Mouse (Mus musculus): ENCODE measurements around the gene Map3k6.
A peak's percentile ranks its signal among the peaks of the same experiment; 100 is the strongest.

Gene Map3k6

DNA sequence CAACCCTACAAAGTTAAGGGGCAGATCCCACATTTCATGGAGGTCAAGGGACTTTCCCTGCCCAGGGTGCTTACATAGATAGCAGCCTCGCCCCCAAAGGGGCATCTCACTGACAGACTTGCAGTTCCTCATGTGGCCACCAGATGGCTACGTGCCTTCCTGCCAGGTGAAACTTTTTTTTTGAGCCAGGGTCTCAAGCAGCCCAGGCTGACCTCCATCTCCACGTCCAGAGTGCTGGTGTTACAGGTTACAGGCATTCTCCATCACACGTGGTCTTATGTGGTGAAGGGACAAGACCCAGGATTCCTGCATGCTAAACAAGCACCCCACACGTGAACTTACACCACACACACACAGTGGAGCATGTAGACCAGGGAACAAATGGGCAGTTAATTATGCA lies 23.0 kb upstream of the Map3k6 start:
- no peak for DNase-seq (ENCODE audit: low spot score)

DNA sequence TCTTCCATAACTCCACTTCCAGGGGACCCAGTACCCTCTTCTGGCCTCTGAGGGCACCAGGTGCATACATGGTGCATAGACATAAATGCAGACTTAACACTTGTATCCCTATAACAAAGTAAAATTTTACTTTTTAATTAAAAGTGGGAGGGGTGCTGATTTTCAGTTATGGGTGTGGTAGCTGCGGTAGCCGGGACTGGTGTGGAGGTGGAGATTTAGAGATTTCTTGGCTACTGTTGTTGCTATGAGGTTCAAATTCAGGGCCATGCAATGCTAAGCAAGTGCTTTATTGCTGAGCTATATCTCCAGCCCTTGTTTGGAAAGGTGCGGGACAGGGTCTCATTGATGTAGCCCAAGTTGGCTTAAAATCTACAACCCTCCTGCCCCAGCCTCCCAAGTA lies 21.9 kb upstream of the Map3k6 start:
- no peak for DNase-seq (ENCODE audit: low spot score)

DNA sequence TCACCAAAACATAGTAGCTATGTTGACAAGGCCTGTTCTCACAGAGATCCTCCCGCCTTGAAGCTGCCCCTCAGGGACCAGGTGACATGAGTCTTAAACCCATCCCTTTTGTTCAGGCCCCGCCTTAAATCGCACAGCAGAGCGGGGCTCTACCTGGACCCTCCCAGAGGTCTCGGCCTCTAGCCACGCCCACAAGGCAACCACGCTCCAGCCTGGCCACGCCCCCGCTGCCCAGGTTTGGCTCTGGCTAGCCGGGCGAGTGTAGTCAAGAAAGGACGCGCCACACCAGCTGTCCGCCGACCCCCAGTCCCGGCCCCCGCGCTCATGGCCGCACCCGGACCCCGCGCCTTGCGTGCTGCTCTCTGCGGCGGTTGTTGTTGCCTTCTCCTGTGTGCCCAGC lies 20.0 kb upstream of the Map3k6 start:
- no peak for DNase-seq (ENCODE audit: low spot score)

DNA sequence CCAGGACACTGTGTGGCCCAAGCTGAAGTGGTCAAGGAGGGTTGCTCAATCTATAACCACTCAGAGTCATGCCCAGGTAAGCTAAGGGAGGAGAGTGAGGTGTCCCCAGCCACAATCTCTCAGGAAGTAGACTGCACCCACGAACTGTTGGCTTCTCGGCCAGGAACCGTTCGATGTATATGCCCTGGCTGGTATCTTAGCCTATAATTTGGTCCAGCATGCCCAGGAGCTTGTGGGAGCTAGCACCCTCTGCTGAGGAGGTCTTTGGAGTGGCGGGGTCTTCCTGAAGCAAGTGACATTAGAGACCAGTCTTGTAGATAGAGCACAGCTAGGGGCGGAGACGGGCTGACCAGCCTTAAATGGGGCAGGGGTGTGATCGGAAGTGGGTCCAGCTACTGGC lies 18.9 kb upstream of the Map3k6 start:
- DNase-seq (ENCODE audit: low spot score) = no peak

DNA sequence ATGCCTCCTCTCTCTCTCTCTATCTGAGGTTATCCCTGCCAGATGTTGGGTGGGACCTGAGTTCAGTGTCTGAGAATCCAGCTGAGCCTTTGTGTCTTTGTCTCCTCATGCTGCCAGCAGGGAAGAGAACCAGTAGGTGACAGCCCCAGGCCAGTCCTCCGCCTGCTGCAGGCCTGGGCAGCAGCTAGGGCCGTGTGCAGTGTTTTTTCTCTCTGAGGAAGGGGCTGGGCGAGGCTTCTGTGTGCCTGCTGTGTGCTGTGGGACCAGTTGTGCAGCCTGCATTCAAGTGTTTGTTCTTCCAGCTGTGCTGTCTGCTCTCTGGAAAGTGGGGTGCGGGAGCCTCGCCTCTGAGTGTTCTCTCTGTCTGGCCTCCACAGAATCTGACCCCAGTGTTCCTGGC lies 16.7 kb upstream of the Map3k6 start:
- no peak for DNase-seq (ENCODE audit: low spot score)

DNA sequence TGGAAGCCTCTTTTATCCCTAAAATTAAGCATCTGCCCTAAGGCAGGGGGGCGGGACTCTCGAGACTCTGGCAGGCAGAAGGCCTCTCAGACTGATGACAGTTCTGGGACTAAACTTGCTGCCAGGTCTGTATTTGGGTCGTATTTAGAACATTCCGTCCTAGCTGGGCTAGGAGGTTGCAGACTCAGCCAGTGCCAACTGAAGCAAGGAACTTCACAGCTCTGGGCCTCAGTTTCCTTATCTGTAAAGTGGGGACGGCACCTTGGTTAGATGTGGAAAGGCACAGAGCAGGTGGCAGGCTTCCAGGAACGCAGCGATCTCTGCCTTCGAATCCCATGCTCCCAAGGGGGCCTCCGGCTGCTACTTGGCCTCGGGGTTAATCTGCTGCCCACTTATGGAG lies 14.5 kb upstream of the Map3k6 start:
- DNase-seq (ENCODE audit: low spot score) = no peak

DNA sequence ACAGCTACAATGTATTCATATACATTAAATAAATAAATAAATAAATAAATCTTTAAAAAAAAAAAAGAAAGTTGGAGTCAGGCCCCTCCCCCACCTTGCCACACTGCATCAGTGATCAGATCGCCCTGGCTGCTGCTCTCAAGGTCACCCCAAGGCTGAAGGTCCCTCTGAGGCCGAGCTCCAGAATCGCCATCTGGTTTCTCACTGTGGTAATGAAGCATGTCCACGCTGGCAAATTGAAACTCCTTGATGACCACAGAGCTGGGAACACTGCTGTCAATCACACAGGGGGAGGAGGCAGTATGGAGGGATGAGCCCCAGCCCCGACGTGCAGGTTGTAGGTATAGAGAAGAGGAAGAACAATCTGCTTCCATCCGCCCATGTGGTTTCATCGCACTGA lies 13.0 kb upstream of the Map3k6 start:
- no peak for DNase-seq (ENCODE audit: low spot score)

DNA sequence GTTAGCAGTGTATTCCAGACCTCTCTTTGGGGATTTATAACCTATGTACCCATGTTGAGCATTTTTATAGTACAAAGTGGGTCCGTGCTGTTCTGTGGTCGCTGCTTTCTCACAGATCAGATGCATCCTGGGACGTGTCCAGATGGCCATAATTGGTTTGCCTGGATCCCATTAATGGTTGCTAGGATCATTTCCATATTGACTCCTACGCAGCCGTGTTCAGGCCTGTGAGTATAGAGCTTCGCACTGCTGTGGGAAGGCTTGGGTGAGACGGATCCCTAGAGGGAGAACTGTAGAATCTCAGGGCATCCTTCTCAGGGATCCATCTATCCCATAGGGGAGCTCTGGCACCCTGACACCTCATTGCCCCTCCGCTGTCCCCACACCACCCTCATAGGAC lies 11.0 kb upstream of the Map3k6 start:
- no peak for DNase-seq (ENCODE audit: low spot score)

DNA sequence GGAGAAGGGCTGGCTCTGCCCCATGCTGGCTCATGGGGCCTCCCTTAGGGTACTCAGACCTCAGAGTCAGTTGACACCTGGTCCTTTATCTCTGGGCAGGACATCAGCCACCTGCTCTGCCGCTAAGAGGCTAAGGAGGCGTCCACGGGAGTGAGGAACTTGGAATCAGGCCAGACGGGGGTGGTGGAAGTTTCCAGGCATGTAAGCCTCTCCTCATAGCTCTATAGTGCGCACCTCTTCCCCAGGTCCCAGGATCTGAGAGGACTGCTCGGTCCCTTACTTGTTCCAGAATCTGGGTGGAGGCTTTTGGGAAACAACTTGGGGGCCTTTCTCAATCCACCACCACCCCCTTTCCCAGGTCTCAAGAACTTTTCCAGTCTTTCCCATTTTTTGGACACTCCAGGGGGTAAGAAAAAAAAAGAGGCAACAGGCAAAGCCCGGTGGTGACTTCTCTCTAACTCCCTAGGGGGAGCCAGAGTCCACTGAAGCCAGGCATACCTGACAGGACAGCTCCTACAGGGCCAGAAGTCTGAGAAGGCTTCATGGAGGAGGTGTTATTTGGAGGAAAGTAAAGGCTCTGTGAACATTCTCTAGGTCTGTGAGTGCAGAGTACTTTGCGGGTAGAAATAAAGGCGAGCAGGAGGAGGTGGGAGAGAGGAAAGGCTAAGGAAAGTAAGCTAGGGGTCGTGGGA lies 7.2 kb upstream of the Map3k6 start:
- DNase-seq (ENCODE audit: low spot score) = no peak

DNA sequence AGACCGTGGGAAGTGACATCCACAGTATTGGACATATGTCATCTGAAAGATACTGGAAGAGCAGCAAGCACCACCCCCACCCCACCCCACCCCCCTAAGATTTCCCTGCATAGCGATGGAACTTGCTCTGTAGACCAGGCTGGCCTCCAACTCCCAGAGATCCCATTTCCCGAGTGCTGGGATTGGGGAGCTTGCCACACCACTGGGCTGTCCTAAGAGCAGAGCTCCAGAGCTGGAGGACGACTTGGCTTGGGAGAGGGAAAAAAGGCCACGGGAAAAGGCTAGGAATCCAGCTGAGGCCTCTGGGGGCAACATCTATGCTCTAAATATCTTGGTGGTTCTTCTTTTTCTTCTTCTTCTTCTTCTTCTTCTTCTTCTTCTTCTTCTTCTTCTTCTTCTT lies 5.8 kb upstream of the Map3k6 start:
- no peak for DNase-seq (ENCODE audit: low spot score)

DNA sequence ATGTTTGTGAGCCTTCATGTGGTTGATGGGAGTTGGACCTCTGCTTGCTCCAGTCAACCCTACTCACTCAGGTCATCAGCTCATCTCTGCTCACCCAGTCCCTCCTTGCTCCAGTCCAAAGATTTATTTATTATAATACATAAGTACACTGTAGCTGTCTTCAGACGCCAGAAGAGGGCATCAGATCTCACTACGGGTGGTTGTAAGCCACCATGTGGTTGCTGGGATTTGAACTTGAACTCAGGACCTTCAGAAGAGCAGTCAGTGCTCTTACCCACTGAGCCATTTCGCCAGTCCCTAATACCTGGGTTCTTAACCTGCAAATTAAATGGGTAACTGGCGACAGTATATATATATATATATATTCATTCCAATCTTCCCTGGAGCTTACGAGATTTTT lies 5.2 kb upstream of the Map3k6 start:
- no peak for DNase-seq (ENCODE audit: low spot score)

DNA sequence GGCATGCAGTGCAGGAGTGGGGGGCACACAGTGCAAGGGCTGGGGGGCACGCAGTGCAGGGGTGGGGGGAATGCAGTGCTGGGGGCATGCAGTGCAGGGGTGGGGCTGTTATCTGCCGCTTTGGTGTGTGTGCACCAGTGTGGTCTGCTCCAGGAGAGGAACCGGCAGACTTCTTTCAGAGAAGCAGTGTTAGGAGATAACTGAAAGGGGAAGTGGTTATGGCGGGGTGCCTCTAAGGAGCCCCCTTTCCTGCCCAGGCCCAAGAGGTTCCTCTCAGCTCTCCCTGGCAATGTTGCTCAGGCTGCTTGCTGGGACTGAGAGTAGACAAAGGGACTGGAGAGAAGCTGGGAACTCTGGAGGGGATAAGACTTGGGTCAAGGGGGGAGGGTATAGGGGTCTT lies 2.7 kb upstream of the Map3k6 start:
- DNase-seq (ENCODE audit: low spot score) = no peak

DNA sequence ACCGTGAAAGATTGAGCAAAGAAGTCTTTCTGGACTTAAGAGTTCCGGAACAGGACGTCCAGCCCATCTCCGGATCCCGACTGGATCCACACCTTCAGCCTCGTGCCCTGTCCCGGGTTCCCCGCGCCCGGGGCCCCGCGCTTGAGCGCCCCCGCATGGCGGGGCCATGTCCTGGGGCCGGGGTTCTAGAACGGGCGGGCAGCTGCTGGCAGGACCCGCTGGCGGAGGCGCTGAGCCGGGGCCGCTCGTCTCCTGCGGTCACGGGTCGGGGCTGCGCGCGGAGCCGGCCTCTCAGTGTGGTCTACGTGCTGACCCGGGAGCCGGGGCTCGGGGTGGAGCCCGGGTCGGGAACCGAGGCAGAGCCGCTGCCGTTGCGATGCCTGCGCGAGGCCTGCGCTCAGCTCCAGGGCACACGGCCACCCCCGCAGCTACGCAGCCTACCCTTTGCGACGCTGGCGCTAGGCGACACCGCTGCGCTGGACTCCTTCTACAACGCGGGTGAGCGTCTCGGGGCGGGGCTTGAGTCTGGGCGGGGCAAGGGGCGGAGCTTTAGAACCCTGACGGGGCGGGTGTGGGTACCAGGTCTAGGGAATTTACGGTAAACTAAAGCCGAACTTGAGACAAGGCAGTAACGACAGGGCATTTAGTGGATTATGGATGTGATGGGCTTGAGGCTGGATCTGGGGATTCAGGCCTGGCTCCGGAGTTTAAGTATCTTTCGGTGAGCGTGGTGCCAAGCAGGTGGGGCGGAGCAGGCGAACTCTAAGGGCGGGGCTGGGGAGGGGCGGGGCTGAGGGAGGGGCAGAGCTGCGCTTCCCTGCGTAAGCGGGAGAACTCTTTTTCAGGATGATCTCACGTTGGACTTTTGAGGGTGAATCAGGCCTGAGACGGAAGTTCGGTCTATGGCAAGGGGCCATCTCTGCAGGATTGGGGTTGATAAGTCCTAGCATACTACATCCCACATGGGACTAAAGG lies 603 bp downstream of the Map3k6 start:
- peak; percentile 80 for DNase-seq (ENCODE audit: low spot score)

DNA sequence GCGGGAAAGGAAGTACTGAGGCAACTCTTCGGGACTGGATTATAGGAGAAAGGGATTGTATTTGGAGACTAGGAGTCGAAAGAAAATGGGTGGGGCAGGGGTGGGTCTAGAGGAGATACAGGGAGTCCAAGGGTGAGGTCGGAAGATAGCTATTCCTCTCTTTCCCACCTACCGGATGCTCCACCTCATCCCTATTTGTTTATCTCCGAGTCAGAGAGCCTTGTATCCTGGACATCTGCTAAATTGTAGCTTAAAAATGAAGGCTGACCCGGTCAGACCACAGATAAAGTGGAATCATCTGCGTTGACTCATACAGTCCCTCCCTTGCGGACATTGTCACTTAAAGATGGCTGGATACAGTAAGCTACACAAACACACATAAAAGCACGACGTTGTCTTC lies 1.3 kb downstream of the Map3k6 start:
- DNase-seq (ENCODE audit: low spot score) = no peak

DNA sequence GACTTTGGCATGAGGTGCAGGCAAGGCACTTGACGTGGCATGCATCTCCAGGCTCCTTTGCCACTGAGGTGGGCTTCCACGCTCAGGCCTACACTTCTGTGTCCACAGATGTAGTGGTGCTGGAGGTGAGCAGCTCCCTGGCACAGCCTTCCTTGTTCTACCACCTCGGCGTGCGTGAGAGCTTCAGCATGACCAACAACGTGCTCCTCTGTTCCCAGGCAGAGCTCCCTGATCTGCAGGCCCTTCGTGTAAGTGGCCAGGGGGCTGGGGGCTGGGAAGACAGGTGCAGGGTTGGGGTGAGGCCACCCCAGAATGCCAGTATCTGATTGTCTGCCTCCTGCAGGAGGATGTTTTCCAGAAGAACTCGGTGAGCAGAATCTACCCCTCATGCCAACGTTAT lies 2.1 kb downstream of the Map3k6 start:
- no peak for DNase-seq (ENCODE audit: low spot score)

DNA sequence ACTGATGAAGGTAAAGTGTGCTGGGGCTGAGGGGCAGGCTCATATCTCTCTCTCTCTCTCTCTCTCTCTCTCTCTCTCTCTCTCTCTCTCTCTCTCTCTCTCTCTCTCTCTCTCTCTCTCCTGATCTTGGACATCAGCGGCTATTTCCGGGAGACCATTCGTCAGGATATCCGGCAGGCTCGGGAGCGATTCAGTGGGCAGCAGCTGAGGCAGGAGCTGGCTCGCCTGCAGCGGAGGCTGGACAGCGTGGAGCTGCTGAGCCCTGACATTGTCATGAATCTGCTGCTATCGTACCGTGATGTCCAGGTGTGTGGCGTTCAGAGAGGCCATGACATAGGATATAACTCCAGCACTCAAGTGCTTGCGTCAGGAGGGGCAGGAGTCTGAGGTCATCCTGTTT lies 2.9 kb downstream of the Map3k6 start:
- DNase-seq (ENCODE audit: low spot score) = no peak

DNA sequence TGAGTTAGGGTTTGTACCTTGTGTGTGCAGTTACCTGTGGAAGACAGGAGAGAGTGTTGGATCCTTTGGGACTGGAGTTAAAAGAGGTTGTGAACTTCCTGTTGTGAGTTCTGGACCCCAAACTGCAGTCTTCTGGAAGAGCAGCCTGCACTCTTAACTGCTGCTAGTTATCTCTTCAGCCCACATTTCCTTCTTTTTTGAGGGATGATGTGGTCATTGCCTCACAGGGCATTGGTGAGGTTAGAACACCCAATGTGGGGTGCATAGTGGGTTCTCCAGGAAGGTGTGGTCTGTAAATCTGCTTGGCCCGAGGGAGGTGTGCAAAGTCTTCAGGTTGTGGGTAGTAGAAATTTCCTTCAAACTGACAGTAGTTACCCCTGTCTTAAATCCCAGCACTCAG lies 3.7 kb downstream of the Map3k6 start:
- no peak for DNase-seq (ENCODE audit: low spot score)

DNA sequence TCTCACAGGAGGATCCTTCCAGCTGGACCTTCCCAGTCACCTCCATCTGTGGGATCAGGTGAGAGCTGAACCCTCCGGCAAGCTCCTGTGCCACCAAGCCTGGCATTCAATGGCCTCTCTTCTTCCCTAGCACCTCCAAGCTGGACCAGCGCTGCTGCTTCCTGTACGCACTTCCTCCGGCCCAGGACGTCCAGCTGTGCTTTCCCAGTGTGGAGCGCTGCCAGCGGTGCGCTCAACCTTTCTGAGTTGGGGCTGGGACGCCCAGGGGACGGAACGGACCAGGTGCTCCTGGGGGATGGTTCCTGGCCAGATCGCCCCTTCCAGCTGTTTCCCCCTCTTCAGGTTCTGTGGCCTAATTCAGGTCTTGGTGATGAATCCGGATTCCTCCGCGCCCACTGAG lies 6.5 kb downstream of the Map3k6 start:
- no peak for DNase-seq (ENCODE audit: low spot score)

DNA sequence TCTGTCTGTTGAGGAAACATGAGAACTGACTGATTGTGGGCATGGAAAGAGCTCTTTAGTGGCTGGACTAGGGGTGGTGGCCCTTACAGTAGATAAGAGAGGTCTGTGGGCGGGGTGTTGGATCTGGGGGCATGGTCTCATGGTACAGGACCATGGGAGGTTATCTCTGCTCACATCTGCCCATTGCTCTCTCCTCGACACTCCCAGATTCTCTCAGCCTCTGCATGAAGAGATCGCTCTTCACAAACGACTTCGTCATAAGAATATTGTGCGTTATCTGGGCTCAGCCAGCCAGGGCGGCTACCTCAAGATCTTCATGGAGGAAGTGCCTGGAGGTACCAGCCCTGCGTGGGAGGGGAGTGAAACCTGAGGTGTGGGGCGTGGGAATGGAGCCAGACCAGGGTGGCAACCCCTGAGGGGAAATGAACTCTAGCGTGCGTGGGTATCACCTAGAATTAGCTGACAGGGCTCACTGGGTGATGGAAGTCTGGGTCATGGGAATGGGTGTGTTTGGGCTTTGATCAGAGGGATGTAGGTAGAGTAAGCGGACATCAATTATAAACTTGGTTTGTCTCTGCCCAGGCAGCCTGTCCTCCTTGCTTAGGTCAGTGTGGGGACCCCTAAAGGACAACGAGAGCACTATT lies 7.3 kb downstream of the Map3k6 start:
- no peak for DNase-seq (ENCODE audit: low spot score)

DNA sequence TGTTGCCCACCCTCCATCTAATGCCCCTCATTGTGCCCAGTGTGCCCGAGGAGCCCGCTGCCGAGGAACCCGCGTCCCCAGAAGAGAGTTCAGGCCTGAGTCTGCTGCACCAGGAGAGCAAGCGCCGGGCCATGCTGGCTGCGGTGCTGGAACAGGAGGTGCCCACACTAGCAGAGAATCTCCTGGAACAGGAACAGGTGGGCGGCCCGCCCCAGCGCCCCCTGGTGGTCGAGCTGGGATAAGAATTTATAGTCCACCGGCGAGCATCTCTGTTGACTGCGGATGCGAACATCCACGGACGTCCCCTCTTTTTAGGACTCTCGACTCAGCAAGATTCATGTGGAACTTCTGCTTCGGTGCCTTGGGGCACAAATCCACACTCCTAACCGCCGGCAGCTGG lies 10.0 kb downstream of the Map3k6 start:
- peak; percentile 40 for DNase-seq (ENCODE audit: low spot score)

DNA sequence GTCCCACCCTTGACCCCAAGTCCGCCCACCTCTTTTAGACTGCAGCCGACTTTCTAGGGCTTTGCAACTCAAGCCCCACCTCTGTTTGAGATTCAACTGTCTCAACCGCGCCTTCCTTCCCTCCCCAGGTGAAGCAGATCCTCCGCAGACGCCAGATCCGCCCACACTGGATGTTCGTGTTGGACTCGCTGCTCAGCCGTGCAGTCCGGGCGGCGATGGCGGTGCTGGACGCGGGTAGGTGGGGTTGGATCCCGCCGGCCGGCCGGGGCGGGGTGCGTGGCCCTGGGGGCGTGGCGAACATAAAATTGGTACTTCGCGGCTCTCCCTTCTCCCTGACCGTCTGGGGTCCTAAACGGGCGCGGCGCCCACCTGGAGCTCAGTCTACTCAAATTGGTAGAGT lies 10.6 kb downstream of the Map3k6 start:
- no peak for DNase-seq (ENCODE audit: low spot score)

DNA sequence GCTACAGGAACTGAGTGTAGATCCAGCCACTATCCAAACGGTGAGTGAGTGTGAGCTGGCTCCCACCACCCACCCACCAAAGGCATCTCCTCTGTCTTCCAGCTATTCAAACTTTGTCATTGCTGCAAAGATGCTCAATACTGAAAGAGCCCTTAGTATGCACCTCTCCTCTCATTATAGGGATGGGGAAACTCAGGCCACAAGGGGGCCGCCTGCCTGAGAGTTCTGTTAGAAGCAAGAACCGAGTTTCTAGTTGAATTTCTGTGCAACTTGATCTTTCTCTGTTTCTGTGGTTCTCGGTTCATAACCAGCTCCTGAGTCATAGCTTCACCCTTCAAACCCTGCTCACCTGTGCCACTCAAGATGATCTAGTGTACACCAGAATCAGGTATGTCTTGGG lies 11.5 kb downstream of the Map3k6 start:
- no peak for DNase-seq (ENCODE audit: low spot score)

DNA sequence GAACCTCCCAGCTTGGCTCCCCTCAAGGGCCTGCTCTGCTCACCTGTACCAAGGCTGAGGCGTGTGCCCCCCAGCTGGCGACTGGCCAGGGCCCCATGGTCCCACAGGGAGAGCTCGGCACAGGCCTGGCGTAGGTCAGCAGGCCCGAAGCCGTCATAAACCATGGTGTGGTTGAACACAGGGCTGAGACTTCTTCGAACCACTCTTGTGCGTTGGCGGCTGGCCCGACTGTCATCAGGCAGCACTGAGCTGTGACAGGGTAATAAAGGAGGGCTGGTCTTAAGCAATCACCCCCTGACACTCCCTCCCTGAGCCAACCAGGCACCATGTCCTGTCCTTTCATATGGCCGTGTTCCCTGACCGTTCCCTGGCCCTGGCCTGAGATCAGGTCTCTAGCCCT lies 12.8 kb downstream of the Map3k6 start:
- DNase-seq (ENCODE audit: low spot score) = no peak

Data from ovary, adult 18-20 months (tissue).